Mouse (Mus musculus): Measurements from ENCODE around the gene Sirt7.
"Not testable (repeated sequence)": the region's sequence is repeated elsewhere in the genome, so short reads cannot be mapped to it uniquely, and the experiment has no call there.

Gene Sirt7

GRCm38 (mm10) chr11:120588531-120588930, 36.5 kb downstream of the Sirt7 start:
- no peak for DNase-seq (ENCODE audit: low spot score in 2 of 2)

- no peak for DNase-seq (ENCODE audit: low spot score in 2 of 2)
Measured at GRCm38 (mm10) chr11:120583937-120584336, 41.1 kb downstream of the Sirt7 start.

- DNase-seq (ENCODE audit: low spot score in 2 of 2): not testable (repeated sequence)
Measured at GRCm38 (mm10) chr11:120582982-120583293, 42.1 kb downstream of the Sirt7 start.

GRCm38 (mm10) chr11:120582268-120582981, 42.6 kb downstream of the Sirt7 start:
- no peak for DNase-seq (ENCODE audit: low spot score in 2 of 2)

- DNase-seq (ENCODE audit: low spot score in 2 of 2): peak; percentile 83 to 90
Measured at GRCm38 (mm10) chr11:120581490-120582267, 43.4 kb downstream of the Sirt7 start, which contains the start of gene Arhgdia. TSS of gene Arhgdia (minus strand) at chr11:120581624.

GRCm38 (mm10) chr11:120580871-120581331, 44.1 kb downstream of the Sirt7 start:
- DNase-seq (ENCODE audit: low spot score in 2 of 2): peak in 1 of 2 experiments; percentile 44

GRCm38 (mm10) chr11:120580190-120580589, 44.9 kb downstream of the Sirt7 start:
- DNase-seq (ENCODE audit: low spot score in 2 of 2): no peak

GRCm38 (mm10) chr11:120579316-120580107, 45.5 kb downstream of the Sirt7 start:
- peak in 1 of 2 experiments; percentile 68 for DNase-seq (ENCODE audit: low spot score in 2 of 2)

GRCm38 (mm10) chr11:120578694-120579243, 46.3 kb downstream of the Sirt7 start:
- no peak for DNase-seq (ENCODE audit: low spot score in 2 of 2)

- no peak for DNase-seq (ENCODE audit: low spot score in 2 of 2)
Measured at GRCm38 (mm10) chr11:120578024-120578693, 46.9 kb downstream of the Sirt7 start.

- DNase-seq (ENCODE audit: low spot score in 2 of 2): no peak
Measured at GRCm38 (mm10) chr11:120577211-120578023, 47.6 kb downstream of the Sirt7 start.

GRCm38 (mm10) chr11:120576365-120576981, 48.6 kb downstream of the Sirt7 start:
- no peak for DNase-seq (ENCODE audit: low spot score in 2 of 2)

GRCm38 (mm10) chr11:120575940-120576339, 49.1 kb downstream of the Sirt7 start:
- no peak for DNase-seq (ENCODE audit: low spot score in 2 of 2)

- no peak for DNase-seq (ENCODE audit: low spot score in 2 of 2)
Measured at GRCm38 (mm10) chr11:120575046-120575445, 50.0 kb downstream of the Sirt7 start.

- no peak for DNase-seq (ENCODE audit: low spot score in 2 of 2)
Measured at GRCm38 (mm10) chr11:120574278-120574600, 50.8 kb downstream of the Sirt7 start.

GRCm38 (mm10) chr11:120573585-120574277, 51.3 kb downstream of the Sirt7 start:
- DNase-seq (ENCODE audit: low spot score in 2 of 2): no peak

- DNase-seq (ENCODE audit: low spot score in 2 of 2): peak; percentile 100
Measured at GRCm38 (mm10) chr11:120572752-120573584, 52.1 kb downstream of the Sirt7 start, which contains the start of gene P4hb. TSS of gene P4hb (minus strand) at chr11:120573253.

- DNase-seq (ENCODE audit: low spot score in 2 of 2): no peak
Measured at GRCm38 (mm10) chr11:120572417-120572751, 52.7 kb downstream of the Sirt7 start.

Measured in frontal cortex, postnatal 10 days (tissue).